Mouse (Mus musculus): ENCODE measurements at regions not wholly inside any gene's neighbourhood (a gene's known extent, or its start where the extent isn't known, plus 50 kb on each side); places are given as distances from the start of the nearest gene placed in this dataset.

DNA sequence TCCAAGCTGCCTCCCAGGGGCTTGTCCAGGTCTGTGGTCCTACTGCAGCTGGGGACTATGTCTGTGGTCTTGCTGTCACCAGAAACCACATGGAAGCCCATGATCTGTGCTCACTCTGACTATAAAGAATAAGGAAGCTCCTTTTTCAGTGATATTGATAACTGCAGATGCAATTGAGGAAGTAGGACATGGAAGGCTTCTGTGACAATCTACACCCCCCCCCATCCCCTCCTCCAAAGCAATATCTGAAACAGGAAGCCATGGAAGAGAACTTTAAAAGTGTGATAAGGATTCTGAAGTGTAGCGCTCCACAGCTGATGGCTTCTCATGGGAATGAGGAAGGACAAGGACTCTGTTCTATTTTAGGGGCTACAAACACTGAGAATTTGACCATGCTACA lies 215.8 kb upstream of the Veph1 start:
- TF ChIP-seq POLR2A (IDR thresholded peaks at IDR 0.05; ENCODE audit: borderline replicate concordance, extremely low read depth, low read depth, low read length) = no peak
- TF ChIP-seq CTCF (IDR thresholded peaks at IDR 0.05; ENCODE audit: insufficient read depth, low read length) = no peak
